Mouse (Mus musculus) liver, embryonic 15.5 days (tissue): ENCODE measurements around the gene Galr2. TPM values are rescaled to one million over a fixed set of nuclear protein-coding genes. Genes with fewer than 3 reads are reported as not detected.
"Not testable (repeated sequence)": the region's sequence is repeated elsewhere in the genome, so short reads cannot be mapped to it uniquely, and the experiment has no call there.

Experiments used
- ATAC-seq: fragments of 200-750 bp; cut with Nextera tagmentation; 2 replicates; pipeline ENCODE4 v1.8.0; 2017; ENCODE audit warnings: moderate number of reproducible peaks, mild to moderate bottlenecking, moderate library complexity; ENCODE audit not compliant: insufficient read depth
- H3K27ac ChIP-seq: fragments of 300-500 bp; sonication (generic); replicated peaks from 2 replicates; pipeline ENCODE4 v1.5.1; 2015; ENCODE audit warnings: mild to moderate bottlenecking, inconsistent platforms
- H3K27me3 ChIP-seq: fragments of 300-500 bp; sonication (generic); 2 replicates; pipeline ENCODE4 v1.6.1; 2015; ENCODE audit warnings: mild to moderate bottlenecking, inconsistent platforms
- H3K36me3 ChIP-seq: fragments of 300-500 bp; sonication (generic); replicated peaks from 2 replicates; pipeline ENCODE4 v1.6.1; 2015; ENCODE audit warnings: moderate library complexity, mild to moderate bottlenecking, inconsistent platforms
- H3K4me1 ChIP-seq: fragments of 300-500 bp; sonication (generic); replicated peaks from 2 replicates; pipeline ENCODE4 v1.6.1; 2015; ENCODE audit warnings: inconsistent platforms
- H3K4me2 ChIP-seq: fragments of 300-500 bp; sonication (generic); 2 replicates; pipeline ENCODE4 v1.6.1; 2015; ENCODE audit warnings: moderate library complexity, mild to moderate bottlenecking, inconsistent platforms
- H3K4me3 ChIP-seq: fragments of 300-500 bp; sonication (generic); replicated peaks from 2 replicates; pipeline ENCODE4 v1.5.1; 2015; ENCODE audit warnings: mild to moderate bottlenecking, inconsistent platforms
- H3K9ac ChIP-seq: fragments of 300-500 bp; sonication (generic); 2 replicates; pipeline ENCODE4 v1.6.1; 2015; ENCODE audit warnings: moderate library complexity, mild to moderate bottlenecking, inconsistent platforms
- H3K9me3 ChIP-seq: fragments of 300-500 bp; sonication (generic); replicated peaks from 2 replicates; pipeline ENCODE4 v1.6.1; 2016; ENCODE audit warnings: inconsistent platforms
- WGBS: fragments of 180-500 bp; shearing (Covaris S2); methylation state at CpG from one replicate; pipeline ENCODE4 v1.1.7; 2015; ENCODE audit warnings: mixed read lengths; ENCODE audit not compliant: insufficient replicate concordance; 5-methylcytosine and 5-hydroxymethylcytosine counted together
- polyA plus RNA-seq: library from polyadenylated mRNA; unstranded; fragments of >200 nt; fragmentation: Nextera tagmentation; extraction: Ambion mirVana; gene quantifications from 2 replicates; pipeline ENCODE4 v1.2.1, GENCODE M21; 2015

The Galr2 gene
- polyA plus RNA-seq, 1 experiment from 2014 or later, result not detected

GRCm38 (mm10) chr11:116272589-116273468, 7.9 kb upstream of the Galr2 start:
- Histone ChIP-seq H3K9me3 (no peaks in the 10 kb centered on the region), H3K4me3 (peak overlapping the region; percentile 89), H3K27ac (peak overlapping the region; percentile 73), H3K9ac (peak overlapping the region; percentile 84), H3K4me2 (peak overlapping the region; percentile 92), H3K4me1 (peaks cover 29% of the 10 kb centered on the region), H3K27me3 (no peaks in the 10 kb centered on the region), H3K36me3 (peaks cover 39% of the 10 kb centered on the region)
- 13% methylated on average over 12 of the region's 12 CpGs for WGBS
- ATAC-seq, result no peak

GRCm38 (mm10) chr11:116273469-116274044, 7.2 kb upstream of the Galr2 start:
- H3K4me2 ChIP-seq, result peak overlapping the region; percentile 92
- H3K4me3 ChIP-seq, result peak overlapping the region; percentile 89
- peak overlapping the region; percentile 73 for H3K27ac ChIP-seq
- H3K9me3 ChIP-seq, result no peaks in the 10 kb centered on the region
- H3K27me3 ChIP-seq, result no peaks in the 10 kb centered on the region
- peak; percentile 51 for ATAC-seq
- H3K4me1 ChIP-seq, result peaks cover 29% of the 10 kb centered on the region
- H3K9ac ChIP-seq, result peak overlapping the region; percentile 84
- peaks cover 32% of the 10 kb centered on the region for H3K36me3 ChIP-seq
- 0% methylated on average over 39 of the region's 39 CpGs for WGBS

- WGBS, result 1% methylated on average over 32 of the region's 32 CpGs
- Histone ChIP-seq H3K4me1 (peaks cover 29% of the 10 kb centered on the region), H3K9ac (peak within 1 kb of the TSS; percentile 84), H3K27ac (peak within 1 kb of the TSS; percentile 73), H3K27me3 (peaks cover 5% of the 10 kb centered on the region; the same call in 1 of the 2 replicates), H3K4me3 (peak within 1 kb of the TSS; percentile 89), H3K4me2 (peak within 1 kb of the TSS; percentile 92), H3K9me3 (no peaks in the 10 kb centered on the region), H3K36me3 (peaks cover 26% of the 10 kb centered on the region)
- peak; percentile 94 for ATAC-seq
Observed at GRCm38 (mm10) chr11:116274045-116274666, 6.6 kb upstream of the Galr2 start, which contains the start of gene Srp68. TSS of gene Srp68 (minus strand) at chr11:116274217.

GRCm38 (mm10) chr11:116277184-116277583, 3.6 kb upstream of the Galr2 start:
- not testable (repeated sequence) for H3K9ac ChIP-seq, H3K9me3 ChIP-seq, H3K36me3 ChIP-seq, H3K4me3 ChIP-seq, ATAC-seq, H3K4me2 ChIP-seq, H3K27ac ChIP-seq
- 68% methylated on average over 1 of the region's 1 CpGs for WGBS
- peaks cover 32% of the 10 kb centered on the region for H3K27me3 ChIP-seq
- H3K4me1 ChIP-seq, result peaks cover 26% of the 10 kb centered on the region

GRCm38 (mm10) chr11:116281671-116282070, 932 bp downstream of the Galr2 start:
- H3K27ac ChIP-seq, result no peak overlapping the region
- peaks cover 72% of the 10 kb centered on the region for H3K27me3 ChIP-seq
- no peak overlapping the region for H3K9ac ChIP-seq
- H3K9me3 ChIP-seq, result no peaks in the 10 kb centered on the region
- H3K36me3 ChIP-seq, result no peaks in the 10 kb centered on the region
- H3K4me3 ChIP-seq, result peak overlapping the region; percentile 3; the same call in 1 of the 2 replicates
- WGBS, result 3% methylated on average over 18 of the region's 18 CpGs
- ATAC-seq, result no peak
- H3K4me2 ChIP-seq, result peak overlapping the region; percentile 40
- H3K4me1 ChIP-seq, result 0 out of 2 replicates have a peak, but pooled peaks cover 12% of the 10 kb centered on the region

- Histone ChIP-seq H3K4me2 (no peak overlapping the region), H3K9ac (no peak overlapping the region), H3K4me3 (no peak overlapping the region), H3K27me3 (peaks cover 72% of the 10 kb centered on the region), H3K36me3 (no peaks in the 10 kb centered on the region), H3K9me3 (no peaks in the 10 kb centered on the region), H3K27ac (no peak overlapping the region), H3K4me1 (0 out of 2 replicates have a peak, but pooled peaks cover 12% of the 10 kb centered on the region)
- WGBS, result 3% methylated on average over 11 of the region's 11 CpGs
- ATAC-seq, result no peak
Observed at GRCm38 (mm10) chr11:116282089-116282488, 1.4 kb downstream of the Galr2 start.

- no peak for ATAC-seq
- peaks cover under 1% of the 10 kb centered on the region for H3K36me3 ChIP-seq
- no peak overlapping the region for H3K27ac ChIP-seq
- no peak overlapping the region for H3K4me2 ChIP-seq
- 10% methylated on average over 48 of the region's 48 CpGs for WGBS
- H3K9me3 ChIP-seq, result no peaks in the 10 kb centered on the region
- H3K9ac ChIP-seq, result no peak overlapping the region
- peaks cover 19% of the 10 kb centered on the region for H3K4me1 ChIP-seq
- no peak overlapping the region for H3K4me3 ChIP-seq
- peaks cover 72% of the 10 kb centered on the region for H3K27me3 ChIP-seq
Observed at GRCm38 (mm10) chr11:116282912-116283521, 2.3 kb downstream of the Galr2 start.

- Histone ChIP-seq H3K4me3 (no peak overlapping the region), H3K4me2 (no peak overlapping the region), H3K4me1 (peaks cover 25% of the 10 kb centered on the region), H3K9ac (no peak overlapping the region), H3K36me3 (peaks cover 10% of the 10 kb centered on the region), H3K27me3 (peaks cover 68% of the 10 kb centered on the region), H3K27ac (no peak overlapping the region), H3K9me3 (no peaks in the 10 kb centered on the region)
- 46% methylated on average over 6 of the region's 6 CpGs for WGBS
- no peak for ATAC-seq
Observed at GRCm38 (mm10) chr11:116283982-116284381, 3.2 kb downstream of the Galr2 start.

GRCm38 (mm10) chr11:116285770-116286191, 5.0 kb downstream of the Galr2 start:
- Histone ChIP-seq H3K27me3 (peaks cover 54% of the 10 kb centered on the region), H3K36me3 (peaks cover 21% of the 10 kb centered on the region), H3K9me3 (no peaks in the 10 kb centered on the region), H3K4me1 (peaks cover 31% of the 10 kb centered on the region), H3K4me2 (no peak overlapping the region), H3K27ac (no peak overlapping the region), H3K4me3 (no peak overlapping the region), H3K9ac (no peak overlapping the region)
- WGBS, result 61% methylated on average over 7 of the region's 7 CpGs
- no peak for ATAC-seq

- no peak for ATAC-seq
- no peak overlapping the region for H3K27ac ChIP-seq
- no peak overlapping the region for H3K4me3 ChIP-seq
- no peak overlapping the region for H3K9ac ChIP-seq
- no peak overlapping the region for H3K4me2 ChIP-seq
- peaks cover 39% of the 10 kb centered on the region for H3K27me3 ChIP-seq
- H3K4me1 ChIP-seq, result peaks cover 21% of the 10 kb centered on the region
- no peaks in the 10 kb centered on the region for H3K9me3 ChIP-seq
- WGBS, result 68% methylated on average over 5 of the region's 5 CpGs
- peaks cover 29% of the 10 kb centered on the region for H3K36me3 ChIP-seq
Observed at GRCm38 (mm10) chr11:116287351-116287750, 6.6 kb downstream of the Galr2 start.
